Mouse (Mus musculus) embryonic facial prominence, embryonic 10.5 days (tissue): ENCODE results near the gene Tmem94. TPM values are rescaled to one million over a fixed set of nuclear protein-coding genes. Genes with fewer than 3 reads are reported as not detected.

Experiments
- DNase-seq: peaks from one replicate; pipeline ENCODE4 v3.0.0-alpha.2; 2017; ENCODE audit warnings: low spot score
- H3K27ac ChIP-seq: fragments of 300-500 bp; sonication (generic); replicated peaks from 2 replicates; pipeline ENCODE4 v1.5.1; 2016; ENCODE audit warnings: mild to moderate bottlenecking
- H3K27me3 ChIP-seq: fragments of 300-500 bp; sonication (generic); replicated peaks from 2 replicates; pipeline ENCODE4 v1.6.1; 2016; ENCODE audit warnings: low read depth, mild to moderate bottlenecking; ENCODE audit not compliant: poor library complexity, severe bottlenecking
- H3K36me3 ChIP-seq: fragments of 300-500 bp; sonication (generic); replicated peaks from 2 replicates; pipeline ENCODE4 v1.6.1; 2016; ENCODE audit warnings: mild to moderate bottlenecking, moderate library complexity
- H3K4me1 ChIP-seq: fragments of 300-500 bp; sonication (generic); 2 replicates; pipeline ENCODE4 v1.6.1; 2016
- H3K4me3 ChIP-seq: fragments of 300-500 bp; sonication (generic); 2 replicates; pipeline ENCODE4 v1.5.1; 2016; ENCODE audit warnings: mild to moderate bottlenecking, moderate library complexity
- H3K9me3 ChIP-seq: fragments of 300-500 bp; sonication (generic); 2 replicates; pipeline ENCODE4 v1.6.1; 2016; ENCODE audit warnings: mild to moderate bottlenecking
- WGBS: fragments of 180-500 bp; shearing (Covaris S2); methylation state at CpG from one replicate; pipeline ENCODE4 v1.1.7; 2016; 5-methylcytosine and 5-hydroxymethylcytosine counted together
- polyA plus RNA-seq: library from polyadenylated mRNA; unstranded; fragments of >200 nt; fragmentation: Nextera tagmentation; extraction: Ambion mirVana; gene quantifications from 2 replicates; pipeline ENCODE4 v1.2.1, GENCODE M21; 2016

Gene Tmem94
- polyA plus RNA-seq, result 34.6 and 38.9 TPM in 2 replicates

- Histone ChIP-seq H3K36me3 (peaks cover 9% of the 10 kb centered on the region), H3K9me3 (no peaks in the 10 kb centered on the region), H3K27me3 (no peaks in the 10 kb centered on the region), H3K4me1 (peaks cover 28% of the 10 kb centered on the region), H3K4me3 (peak within 1 kb of the TSS; percentile 88), H3K27ac (peak within 1 kb of the TSS; percentile 99)
- DNase-seq, result peak; percentile 97
- under 1% methylated on average over 32 of the region's 32 CpGs for WGBS
Observed at GRCm38 (mm10) chr11:115765103-115765606, at the start of gene Tmem94. Gene Tmem94 (plus strand): TSS chr11:115765433.

- H3K9me3 ChIP-seq, result no peaks in the 10 kb centered on the region
- no peak overlapping the region for H3K4me3 ChIP-seq
- WGBS, result 77% methylated on average over 15 of the region's 15 CpGs
- H3K36me3 ChIP-seq, result no peaks in the 10 kb centered on the region
- no peak for DNase-seq
- H3K27me3 ChIP-seq, result no peaks in the 10 kb centered on the region
- H3K4me1 ChIP-seq, result no peaks in the 10 kb centered on the region
- H3K27ac ChIP-seq, result no peak overlapping the region
Observed at GRCm38 (mm10) chr11:115716410-115717338, 48.6 kb upstream of the Tmem94 start.

GRCm38 (mm10) chr11:115717660-115718390 lies 47.4 kb upstream of the Tmem94 start:
- Histone ChIP-seq H3K27me3 (no peaks in the 10 kb centered on the region), H3K9me3 (no peaks in the 10 kb centered on the region), H3K4me1 (peaks cover 2% of the 10 kb centered on the region; the same call in 1 of the 2 replicates), H3K4me3 (no peak overlapping the region), H3K36me3 (no peaks in the 10 kb centered on the region), H3K27ac (no peak overlapping the region)
- DNase-seq, result no peak
- WGBS, result 58% methylated on average over 8 of the region's 8 CpGs

- peak overlapping the region; percentile 38 for H3K4me3 ChIP-seq
- no peak overlapping the region for H3K27ac ChIP-seq
Observed at GRCm38 (mm10) chr11:115722638-115723037, 42.6 kb upstream of the Tmem94 start.

GRCm38 (mm10) chr11:115723231-115723630 lies 42.0 kb upstream of the Tmem94 start:
- WGBS, result 71% methylated on average over 2 of the region's 2 CpGs
- no peaks in the 10 kb centered on the region for H3K36me3 ChIP-seq
- H3K4me3 ChIP-seq, result no peak overlapping the region
- DNase-seq, result no peak
- H3K27ac ChIP-seq, result no peak overlapping the region
- H3K4me1 ChIP-seq, result peaks cover 4% of the 10 kb centered on the region; the same call in 1 of the 2 replicates
- H3K27me3 ChIP-seq, result no peaks in the 10 kb centered on the region
- no peaks in the 10 kb centered on the region for H3K9me3 ChIP-seq

More at GRCm38 (mm10) chr11:115722638-115723037, 42.6 kb upstream of the Tmem94 start:
- Histone ChIP-seq H3K27me3 (no peaks in the 10 kb centered on the region), H3K9me3 (no peaks in the 10 kb centered on the region), H3K36me3 (no peaks in the 10 kb centered on the region), H3K4me1 (peaks cover 4% of the 10 kb centered on the region; the same call in 1 of the 2 replicates)
- WGBS, result 19% methylated on average over 14 of the region's 14 CpGs
- peak; percentile 79 for DNase-seq

- Histone ChIP-seq H3K4me3 (no peak overlapping the region), H3K27me3 (no peaks in the 10 kb centered on the region), H3K4me1 (peaks cover 23% of the 10 kb centered on the region), H3K36me3 (no peaks in the 10 kb centered on the region), H3K9me3 (no peaks in the 10 kb centered on the region), H3K27ac (no peak overlapping the region)
- 69% methylated on average over 11 of the region's 11 CpGs for WGBS
- DNase-seq, result no peak
Observed at GRCm38 (mm10) chr11:115734041-115734686, 31.1 kb upstream of the Tmem94 start.

GRCm38 (mm10) chr11:115737608-115738208 lies 27.5 kb upstream of the Tmem94 start:
- Histone ChIP-seq H3K4me3 (no peak overlapping the region), H3K27ac (0 out of 2 replicates have a peak overlapping the region, but pooled peaks have one; percentile 2), H3K4me1 (peaks cover 20% of the 10 kb centered on the region), H3K27me3 (no peaks in the 10 kb centered on the region), H3K36me3 (no peaks in the 10 kb centered on the region), H3K9me3 (no peaks in the 10 kb centered on the region)
- 60% methylated on average over 10 of the region's 10 CpGs for WGBS
- no peak for DNase-seq

GRCm38 (mm10) chr11:115738275-115738885 lies 26.9 kb upstream of the Tmem94 start:
- Histone ChIP-seq H3K9me3 (no peaks in the 10 kb centered on the region), H3K4me1 (peaks cover 20% of the 10 kb centered on the region), H3K36me3 (no peaks in the 10 kb centered on the region), H3K27me3 (no peaks in the 10 kb centered on the region), H3K4me3 (no peak overlapping the region), H3K27ac (peak overlapping the region; percentile 2)
- no peak for DNase-seq
- WGBS, result 73% methylated on average over 13 of the region's 13 CpGs

- DNase-seq, result no peak
- no peaks in the 10 kb centered on the region for H3K9me3 ChIP-seq
- WGBS, result 91% methylated on average over 11 of the region's 11 CpGs
- no peak overlapping the region for H3K4me3 ChIP-seq
- H3K27ac ChIP-seq, result no peak overlapping the region
- H3K27me3 ChIP-seq, result no peaks in the 10 kb centered on the region
- H3K36me3 ChIP-seq, result no peaks in the 10 kb centered on the region
- peaks cover 14% of the 10 kb centered on the region for H3K4me1 ChIP-seq
Observed at GRCm38 (mm10) chr11:115741070-115741469, 24.2 kb upstream of the Tmem94 start.

- Histone ChIP-seq H3K4me1 (peaks cover 18% of the 10 kb centered on the region), H3K4me3 (no peak overlapping the region), H3K27me3 (no peaks in the 10 kb centered on the region), H3K36me3 (no peaks in the 10 kb centered on the region), H3K9me3 (no peaks in the 10 kb centered on the region), H3K27ac (no peak overlapping the region)
- 90% methylated on average over 9 of the region's 9 CpGs for WGBS
- no peak for DNase-seq
Observed at GRCm38 (mm10) chr11:115742926-115743325, 22.3 kb upstream of the Tmem94 start.

- Histone ChIP-seq H3K4me3 (no peak overlapping the region), H3K27ac (no peak overlapping the region), H3K36me3 (no peaks in the 10 kb centered on the region), H3K4me1 (peaks cover 8% of the 10 kb centered on the region; the same call in 1 of the 2 replicates), H3K27me3 (no peaks in the 10 kb centered on the region), H3K9me3 (no peaks in the 10 kb centered on the region)
- 87% methylated on average over 5 of the region's 5 CpGs for WGBS
- no peak for DNase-seq
Observed at GRCm38 (mm10) chr11:115744385-115744784, 20.8 kb upstream of the Tmem94 start.
